Mouse (Mus musculus) intestine, embryonic 16.5 days (tissue): ENCODE measurements around the gene Smyd1. TPM values are rescaled to one million over a fixed set of nuclear protein-coding genes. Genes with fewer than 3 reads are reported as not detected.

ENCODE experiments used
- ATAC-seq: fragments of 200-750 bp; cut with Nextera tagmentation; 2 replicates; pipeline ENCODE4 v1.8.0; 2017; ENCODE audit warnings: moderate TSS enrichment, moderate library complexity
- H3K27ac ChIP-seq: fragments of 300-500 bp; sonication (generic); 2 replicates; pipeline ENCODE4 v1.5.1; 2014; ENCODE audit warnings: mild to moderate bottlenecking, low read length
- H3K27me3 ChIP-seq: fragments of 300-500 bp; sonication (generic); replicated peaks from 2 replicates; pipeline ENCODE4 v1.6.1; 2014; ENCODE audit warnings: low read length, control low read depth, mixed read lengths; ENCODE audit not compliant: control insufficient read depth, insufficient read depth
- H3K36me3 ChIP-seq: fragments of 300-500 bp; sonication (generic); 2 replicates; pipeline ENCODE4 v1.6.1; 2014; ENCODE audit warnings: low read length, control low read depth; ENCODE audit not compliant: control insufficient read depth, insufficient read depth
- H3K4me1 ChIP-seq: fragments of 300-500 bp; sonication (generic); 2 replicates; pipeline ENCODE4 v1.6.1; 2014; ENCODE audit warnings: low read length, control low read depth, mixed read lengths; ENCODE audit not compliant: control insufficient read depth, insufficient read depth
- H3K4me2 ChIP-seq: fragments of 300-500 bp; sonication (generic); 2 replicates; pipeline ENCODE4 v1.6.1; 2014; ENCODE audit warnings: low read depth, low read length, control low read depth
- H3K4me3 ChIP-seq: fragments of 300-500 bp; sonication (generic); 2 replicates; pipeline ENCODE4 v1.5.1; 2014; ENCODE audit warnings: mild to moderate bottlenecking, low read length
- H3K9ac ChIP-seq: fragments of 300-500 bp; sonication (generic); 2 replicates; pipeline ENCODE4 v1.6.1; 2014; ENCODE audit warnings: low read depth, low read length
- H3K9me3 ChIP-seq: fragments of 300-500 bp; sonication (generic); 2 replicates; pipeline ENCODE4 v1.6.1; 2016; ENCODE audit warnings: low read length, control low read depth; ENCODE audit not compliant: control insufficient read depth
- WGBS: fragments of 180-500 bp; shearing (Covaris S2); extraction: QIAGEN DNeasy Blood & Tissue Kit; methylation state at CpG from one replicate; pipeline ENCODE4 v1.1.7; 2014; 5-methylcytosine and 5-hydroxymethylcytosine counted together
- microRNA-seq: library from miRNA; unstranded; fragments of <30 nt; microRNA quantifications from one replicate; pipeline ENCODE4, GENCODE M21; 2016
- polyA plus RNA-seq: library from polyadenylated mRNA; unstranded; fragments of >200 nt; fragmentation: Nextera tagmentation; extraction: Ambion mirVana; gene quantifications from 2 replicates; pipeline ENCODE4 v1.2.1, GENCODE M21; 2015

The Smyd1 gene
- polyA plus RNA-seq, 1 experiment from 2014 or later: 0.34 TPM

DNA sequence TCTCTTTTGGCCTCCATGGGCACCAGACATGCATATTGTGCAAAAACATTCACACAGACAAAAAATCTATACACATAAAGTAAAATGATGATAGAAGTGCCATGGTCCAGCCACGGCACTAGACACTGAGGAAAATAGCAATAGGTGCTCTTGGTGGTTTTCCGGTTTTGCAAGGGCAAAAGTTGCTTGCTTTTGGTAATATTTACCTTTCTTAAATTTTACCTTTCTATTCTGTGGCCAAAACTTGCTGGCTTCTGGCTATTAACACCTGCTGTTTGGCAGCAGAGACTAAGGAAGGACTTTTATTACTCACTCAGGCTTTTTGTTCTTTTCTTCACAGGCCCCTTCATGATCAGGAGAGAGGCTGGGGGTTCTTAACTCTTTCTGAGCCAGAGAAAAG is 131.5 kb downstream of the Smyd1 start:
- no peak overlapping the region for H3K27ac ChIP-seq
- no peaks in the 10 kb centered on the region for H3K9me3 ChIP-seq
- no peak overlapping the region for H3K9ac ChIP-seq
- H3K27me3 ChIP-seq: no peaks in the 10 kb centered on the region
- H3K36me3 ChIP-seq: no peaks in the 10 kb centered on the region
- no peaks in the 10 kb centered on the region for H3K4me1 ChIP-seq
- no peak overlapping the region for H3K4me2 ChIP-seq
- 80% methylated on average over 2 of the region's 2 CpGs for WGBS
- H3K4me3 ChIP-seq: no peak overlapping the region
- no peak for ATAC-seq

DNA sequence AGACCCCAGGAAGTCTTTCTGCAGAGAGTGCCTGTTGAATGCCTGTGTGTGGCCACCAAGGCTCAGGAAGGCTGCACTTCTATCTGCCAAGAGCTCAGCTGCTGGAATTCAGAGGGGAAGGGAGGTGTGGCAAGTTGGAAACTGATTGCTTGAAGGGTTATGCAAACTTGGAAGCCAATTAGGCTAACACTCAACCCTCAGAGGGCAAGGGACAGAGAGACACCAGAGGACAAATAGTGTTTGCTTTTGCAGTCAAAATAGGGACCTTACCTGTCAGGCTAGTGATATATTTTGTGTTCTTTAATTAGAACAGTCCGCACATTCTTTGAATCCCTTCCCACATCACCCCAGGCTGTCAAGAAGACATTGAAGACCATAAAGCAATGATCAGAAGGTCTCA is 132.5 kb downstream of the Smyd1 start:
- no peak overlapping the region for H3K4me3 ChIP-seq
- no peaks in the 10 kb centered on the region for H3K9me3 ChIP-seq
- H3K4me2 ChIP-seq: no peak overlapping the region
- H3K27ac ChIP-seq: no peak overlapping the region
- no peak overlapping the region for H3K9ac ChIP-seq
- no peaks in the 10 kb centered on the region for H3K36me3 ChIP-seq
- H3K27me3 ChIP-seq: no peaks in the 10 kb centered on the region
- 35% methylated on average over 1 of the region's 1 CpGs for WGBS
- no peak for ATAC-seq
- H3K4me1 ChIP-seq: no peaks in the 10 kb centered on the region

DNA sequence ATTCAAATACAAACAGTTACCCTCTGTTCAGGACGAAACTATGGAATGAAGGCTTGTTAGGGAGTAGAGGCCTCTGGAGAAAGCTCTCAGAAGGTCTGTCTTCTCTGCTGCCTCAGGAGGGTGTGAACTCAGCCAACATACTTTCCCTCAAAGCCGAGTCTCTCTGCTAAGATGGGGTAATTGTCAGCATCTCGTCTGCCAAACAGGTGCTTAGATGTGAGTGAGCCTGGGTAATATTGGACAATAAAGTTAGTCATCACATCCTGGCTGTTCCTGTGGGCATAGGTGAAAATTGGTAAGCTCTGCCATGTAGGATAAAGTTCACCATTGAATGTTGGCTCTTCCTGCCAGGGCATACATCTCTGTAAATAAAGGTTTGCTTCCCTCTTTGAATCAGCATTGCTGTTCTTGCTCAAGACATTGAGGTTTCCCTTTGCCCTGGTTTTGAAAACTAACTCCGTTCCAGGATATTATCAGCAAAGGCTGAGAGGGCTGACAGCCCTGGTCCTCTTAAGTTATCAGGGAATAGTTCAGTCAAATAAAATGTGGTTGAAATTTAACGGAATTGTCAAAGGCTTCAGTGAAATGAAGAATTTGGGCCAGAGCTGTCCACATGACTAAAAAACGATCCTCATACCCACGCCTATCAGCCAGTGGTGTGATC is 137.0 kb downstream of the Smyd1 start:
- H3K9me3 ChIP-seq: no peaks in the 10 kb centered on the region
- H3K9ac ChIP-seq: no peak overlapping the region
- ATAC-seq: peak; percentile 85
- H3K36me3 ChIP-seq: no peaks in the 10 kb centered on the region
- 53% methylated on average over 7 of the region's 7 CpGs for WGBS
- 0 out of 2 replicates have a peak overlapping the region, but pooled peaks have one; percentile 18 for H3K27ac ChIP-seq
- no peak overlapping the region for H3K4me3 ChIP-seq
- no peak overlapping the region for H3K4me2 ChIP-seq
- no peaks in the 10 kb centered on the region for H3K4me1 ChIP-seq
- no peaks in the 10 kb centered on the region for H3K27me3 ChIP-seq

DNA sequence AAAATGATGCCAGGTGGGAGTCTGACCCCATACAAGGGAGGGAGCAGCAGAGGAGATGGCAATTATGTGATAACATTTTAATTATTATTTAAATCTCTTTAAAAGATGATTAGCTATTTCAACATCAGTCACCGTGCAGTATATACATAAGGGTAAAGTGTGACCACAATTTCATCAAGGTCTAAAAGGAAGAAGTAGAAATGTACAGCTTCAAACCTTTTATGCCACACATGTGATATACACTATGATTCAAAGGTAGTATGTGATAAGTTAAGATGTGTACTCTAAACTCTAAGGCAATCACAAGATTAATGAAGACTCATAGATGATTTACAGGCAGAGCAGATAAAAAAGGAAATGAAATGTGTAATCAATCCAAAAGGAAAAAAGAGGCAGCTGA is 141.4 kb downstream of the Smyd1 start:
- no peak overlapping the region for H3K4me3 ChIP-seq
- no peaks in the 10 kb centered on the region for H3K36me3 ChIP-seq
- no peaks in the 10 kb centered on the region for H3K4me1 ChIP-seq
- H3K27me3 ChIP-seq: no peaks in the 10 kb centered on the region
- H3K27ac ChIP-seq: no peak overlapping the region
- ATAC-seq: peak; percentile 75
- no peaks in the 10 kb centered on the region for H3K9me3 ChIP-seq
- H3K9ac ChIP-seq: no peak overlapping the region
- WGBS: 80% methylated on average over 1 of the region's 1 CpGs
- no peak overlapping the region for H3K4me2 ChIP-seq

DNA sequence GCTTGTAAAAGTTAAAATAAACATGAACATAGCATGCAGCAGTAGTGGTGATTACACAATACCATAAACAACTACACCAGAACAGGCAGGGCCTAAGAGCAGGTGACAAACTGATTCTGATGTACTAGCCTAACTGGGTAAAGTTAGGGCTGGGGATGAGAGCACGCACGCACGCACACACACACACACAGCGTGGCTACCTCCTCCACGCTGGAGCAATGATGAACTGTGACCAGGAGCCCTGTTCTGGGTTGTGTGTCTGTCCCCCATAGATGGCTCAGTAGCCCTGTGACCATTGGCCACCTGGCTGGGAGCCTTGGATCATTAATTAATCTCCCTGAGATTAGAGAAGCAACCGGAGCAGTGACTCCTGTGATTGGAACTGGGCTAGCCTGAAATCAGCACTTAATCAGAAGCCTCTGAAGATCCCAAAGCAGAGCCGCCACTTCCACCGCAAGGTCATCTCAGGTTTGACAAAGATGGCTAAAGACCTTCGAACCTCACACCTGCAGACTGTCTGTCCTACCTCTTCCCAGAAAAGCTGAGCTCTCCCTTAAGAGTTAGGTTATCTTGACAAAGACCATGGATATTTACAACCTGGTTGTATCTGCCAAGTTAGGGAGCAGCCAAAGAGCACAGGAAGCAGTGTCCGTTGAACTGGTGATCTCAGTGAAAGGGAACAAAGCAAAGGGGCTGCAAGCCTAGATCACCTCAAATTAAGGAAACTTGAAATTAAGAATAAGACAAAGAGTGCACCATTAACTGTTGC is 149.0 kb downstream of the Smyd1 start:
- no peak overlapping the region for H3K9ac ChIP-seq
- no peaks in the 10 kb centered on the region for H3K4me1 ChIP-seq
- no peaks in the 10 kb centered on the region for H3K9me3 ChIP-seq
- no peaks in the 10 kb centered on the region for H3K27me3 ChIP-seq
- WGBS: 77% methylated on average over 10 of the region's 10 CpGs
- no peak overlapping the region for H3K27ac ChIP-seq
- no peaks in the 10 kb centered on the region for H3K36me3 ChIP-seq
- no peak overlapping the region for H3K4me3 ChIP-seq
- no peak for ATAC-seq
- no peak overlapping the region for H3K4me2 ChIP-seq

DNA sequence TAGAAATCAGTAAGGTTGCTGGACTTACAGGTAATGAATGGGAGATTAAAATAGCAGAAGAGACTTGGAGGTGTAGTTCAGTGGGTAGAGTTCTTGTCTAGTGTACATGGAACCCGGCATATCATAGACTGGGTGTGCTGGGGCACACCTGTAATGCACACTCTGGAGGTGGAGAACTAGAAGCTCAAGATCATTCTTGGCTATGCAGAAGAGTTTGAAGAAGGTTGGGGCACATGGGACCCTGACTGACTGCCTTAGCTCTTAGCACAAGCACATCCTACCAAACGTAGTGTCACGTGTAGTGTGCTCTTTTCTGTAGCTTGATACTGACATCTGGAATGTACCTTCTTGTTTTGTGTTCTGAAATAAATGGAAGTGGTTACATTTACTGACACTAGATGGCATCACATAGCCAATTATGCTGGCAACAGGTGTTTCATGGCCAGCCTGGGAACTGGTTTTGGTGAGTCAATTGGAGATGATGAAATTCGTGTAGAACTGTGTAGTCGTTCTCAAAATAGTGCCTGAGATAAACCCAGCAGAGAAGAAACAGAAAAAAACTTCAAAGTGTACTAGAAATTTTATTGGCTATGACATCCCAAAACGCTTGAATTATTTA is 155.4 kb downstream of the Smyd1 start:
- ATAC-seq: peak; percentile 69
- Histone ChIP-seq H3K4me3 (no peak overlapping the region), H3K27me3 (no peaks in the 10 kb centered on the region), H3K9me3 (no peaks in the 10 kb centered on the region), H3K36me3 (no peaks in the 10 kb centered on the region), H3K4me2 (no peak overlapping the region), H3K4me1 (peaks cover 6% of the 10 kb centered on the region; the same call in 1 of the 2 replicates), H3K27ac (no peak overlapping the region), H3K9ac (no peak overlapping the region)
- WGBS: 36% methylated on average over 6 of the region's 6 CpGs

DNA sequence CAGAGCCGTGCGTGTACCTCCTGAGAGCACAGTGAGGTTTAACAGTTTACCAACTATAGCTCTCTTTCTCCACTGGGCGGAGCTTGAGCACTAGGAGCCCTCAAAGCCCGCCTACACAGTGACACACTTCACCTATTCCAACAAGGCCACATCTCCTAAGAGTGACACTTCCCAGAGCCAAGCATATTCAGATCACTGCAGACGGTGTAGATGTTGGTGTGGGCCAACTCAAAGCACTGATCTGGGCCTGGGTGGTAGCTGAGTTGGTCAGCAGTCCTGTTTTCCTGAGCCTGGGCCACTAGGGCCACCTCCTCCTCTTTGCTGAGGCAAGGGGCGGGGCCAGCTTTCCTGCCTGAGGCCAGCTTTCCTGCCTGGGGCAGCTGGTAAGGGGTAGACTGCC is 157.6 kb downstream of the Smyd1 start:
- Histone ChIP-seq H3K36me3 (no peaks in the 10 kb centered on the region), H3K27ac (no peak overlapping the region), H3K27me3 (no peaks in the 10 kb centered on the region), H3K9me3 (no peaks in the 10 kb centered on the region), H3K4me2 (no peak overlapping the region), H3K4me3 (no peak overlapping the region), H3K9ac (0 out of 2 replicates have a peak overlapping the region, but pooled peaks have one; percentile 14), H3K4me1 (peaks cover 6% of the 10 kb centered on the region; the same call in 1 of the 2 replicates)
- ATAC-seq: peak; percentile 65
- 31% methylated on average over 6 of the region's 6 CpGs for WGBS

Small RNA genes within 50 kb of the gene (microRNA-seq; reads per million reads assigned to microRNA genes)
- 9.6 reads per million, percentile 21 among the genes with 10 or more reads in this experiment for gene Mir8112

Other genes with a start within 250 kb of the Smyd1 start
- gene Thnsl2, start 177.8 kb downstream of the Smyd1 start, polyA plus RNA-seq: 83.8 and 95.1 TPM in 2 replicates
- 4,478 and 6,129 TPM in 2 replicates for gene Fabp1, start 122.4 kb downstream of the Smyd1 start, polyA plus RNA-seq
- 70.8 and 72.0 TPM in 2 replicates for gene Krcc1, start 50.6 kb downstream of the Smyd1 start, polyA plus RNA-seq
- not detected in 2 replicates for gene Cd8b1, start 555 bp upstream of the Smyd1 start, polyA plus RNA-seq
- gene Cd8a, start 51.2 kb upstream of the Smyd1 start, polyA plus RNA-seq: not detected in 2 replicates
- 9.3 and 10.3 TPM in 2 replicates for gene Rmnd5a, start 118.4 kb upstream of the Smyd1 start, polyA plus RNA-seq
- 8.5 and 18.2 TPM in 2 replicates for gene Rnf103, start 171.7 kb upstream of the Smyd1 start, polyA plus RNA-seq
- gene Chmp3, start 221.6 kb upstream of the Smyd1 start, polyA plus RNA-seq: 78.8 and 83.3 TPM in 2 replicates